Mouse (Mus musculus) lung, adult 2 months (tissue): ENCODE results near the gene Hltf. TPM values are rescaled to one million over a fixed set of nuclear protein-coding genes. Genes with fewer than 3 reads are reported as not detected.
"Not testable (repeated sequence)": the region's sequence is repeated elsewhere in the genome, so short reads cannot be mapped to it uniquely, and the experiment has no call there.

Experiments
- DNase-seq: peaks from one replicate; pipeline ENCODE4 v3.0.0; 2022
- H3K4me1 ChIP-seq: fragments of 200-500 bp; 2 replicates; pipeline ENCODE4 v1.6.1; 2011; ENCODE audit warnings: low read length; ENCODE audit not compliant: control insufficient read depth, insufficient read depth
- H3K4me3 ChIP-seq: fragments of 200-500 bp; replicated peaks from 2 replicates; pipeline ENCODE3; 2011; ENCODE audit warnings: low read depth, mild to moderate bottlenecking, control low read depth, low read length; ENCODE audit errors: extremely low read depth
- CTCF ChIP-seq: fragments of 200-500 bp; IDR thresholded peaks from 2 replicates; pipeline ENCODE4 v1.5.1; 2011; ENCODE audit warnings: mild to moderate bottlenecking, low read length, control low read depth; ENCODE audit not compliant: insufficient read depth
- POLR2A ChIP-seq: fragments of 200-500 bp; IDR thresholded peaks from 2 replicates; pipeline ENCODE4 v1.6.1; 2011; ENCODE audit warnings: low read depth, mild to moderate bottlenecking, control low read depth, low read length, borderline replicate concordance; ENCODE audit errors: extremely low read depth
- WGBS: fragments of 180-500 bp; shearing (Covaris S2); methylation state at CpG from one replicate; pipeline ENCODE4 v1.1.7; 2018; 5-methylcytosine and 5-hydroxymethylcytosine counted together
- polyA plus RNA-seq: library from polyadenylated mRNA; depleted of rRNA; stranded (reverse); fragments of >200 nt; gene quantifications from 2 replicates; pipeline ENCODE4 v1.2.3, GENCODE M21; 2012; rRNA removed

Gene Hltf
- 3.0 and 4.8 TPM in 2 replicates for polyA plus RNA-seq

- TF ChIP-seq CTCF (no peak), POLR2A (peak; percentile 73; the same call in 1 of the 2 replicates)
- H3K4me1 ChIP-seq: 0 out of 2 replicates have a peak, but pooled peaks cover 2% of the 10 kb centered on the region
- under 1% methylated on average over 51 of the region's 54 CpGs for WGBS
- H3K4me3 ChIP-seq: peak within 1 kb of the TSS; percentile 84
- peak; percentile 97 for DNase-seq
These were observed at the start of gene Hltf for GRCm38 (mm10) chr3:20057306-20058196. Gene Hltf, plus strand, starts transcription at chr3:20057811.

- WGBS: 92% methylated on average over 9 of the region's 9 CpGs
- DNase-seq: no peak
- no peaks in the 10 kb centered on the region for H3K4me1 ChIP-seq
- no peak for TF ChIP-seq POLR2A
- no peak for TF ChIP-seq CTCF
- no peak overlapping the region for H3K4me3 ChIP-seq
These were observed 47.1 kb upstream of the Hltf start for GRCm38 (mm10) chr3:20010464-20010863.

- DNase-seq, H3K4me1 ChIP-seq, H3K4me3 ChIP-seq: not testable (repeated sequence)
- 86% methylated on average over 7 of the region's 7 CpGs for WGBS
These were observed 46.7 kb upstream of the Hltf start for GRCm38 (mm10) chr3:20010905-20011304.

- no peak for DNase-seq
These were observed 43.2 kb upstream of the Hltf start for GRCm38 (mm10) chr3:20014454-20014853.

DNA sequence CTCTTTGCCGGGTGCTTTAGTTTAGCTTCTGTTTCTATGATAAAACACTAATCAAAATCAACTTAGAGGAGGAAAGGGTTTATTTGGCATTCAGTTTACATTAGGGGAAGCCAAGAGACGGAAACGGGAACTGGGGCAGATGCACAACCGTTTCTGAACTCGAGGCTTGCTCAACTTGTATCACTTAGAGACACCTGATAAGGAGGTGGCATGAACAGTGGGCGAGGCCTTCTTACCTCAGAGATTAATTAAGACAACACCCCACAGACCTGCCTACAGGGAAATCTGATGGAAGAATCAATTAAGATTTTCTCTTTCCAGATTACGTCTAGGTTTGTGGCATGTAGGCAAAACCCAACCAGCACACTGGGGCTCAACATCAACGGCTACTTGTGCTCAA is 39.5 kb upstream of the Hltf start:
- H3K4me1 ChIP-seq: no peaks in the 10 kb centered on the region
- no peak overlapping the region for H3K4me3 ChIP-seq
- TF ChIP-seq CTCF (no peak), POLR2A (no peak)
- WGBS: 69% methylated on average over 8 of the region's 8 CpGs
- DNase-seq: no peak

More at GRCm38 (mm10) chr3:20014454-20014853, 43.2 kb upstream of the Hltf start:
- Histone ChIP-seq H3K4me1 (no peaks in the 10 kb centered on the region), H3K4me3 (no peak overlapping the region)
- 94% methylated on average over 2 of the region's 2 CpGs for WGBS
- TF ChIP-seq POLR2A: no peak
- TF ChIP-seq CTCF: no peak

GRCm38 (mm10) chr3:20023832-20024231 is 33.8 kb upstream of the Hltf start:
- WGBS: 56% methylated on average over 1 of the region's 1 CpGs
- Histone ChIP-seq H3K4me3 (no peak overlapping the region), H3K4me1 (no peaks in the 10 kb centered on the region)
- DNase-seq: no peak
- TF ChIP-seq CTCF (no peak), POLR2A (no peak)

GRCm38 (mm10) chr3:20026481-20026880 is 31.1 kb upstream of the Hltf start:
- no peak overlapping the region for H3K4me3 ChIP-seq
- no peaks in the 10 kb centered on the region for H3K4me1 ChIP-seq
- no peak for DNase-seq
- no peak for TF ChIP-seq CTCF
- no peak for TF ChIP-seq POLR2A

- Histone ChIP-seq H3K4me1 (no peaks in the 10 kb centered on the region), H3K4me3 (no peak overlapping the region)
- TF ChIP-seq CTCF: no peak
- TF ChIP-seq POLR2A: no peak
- DNase-seq: no peak
- WGBS: 80% methylated on average over 8 of the region's 8 CpGs
These were observed 30.5 kb upstream of the Hltf start for GRCm38 (mm10) chr3:20026996-20027689.

GRCm38 (mm10) chr3:20027788-20028187 is 29.8 kb upstream of the Hltf start:
- TF ChIP-seq POLR2A (no peak), CTCF (no peak)
- no peak for DNase-seq
- WGBS: 88% methylated on average over 5 of the region's 5 CpGs
- H3K4me3 ChIP-seq: no peak overlapping the region
- H3K4me1 ChIP-seq: no peaks in the 10 kb centered on the region

GRCm38 (mm10) chr3:20028640-20029039 is 29.0 kb upstream of the Hltf start:
- no peak overlapping the region for H3K4me3 ChIP-seq
- no peak for DNase-seq
- TF ChIP-seq CTCF (no peak), POLR2A (no peak)
- H3K4me1 ChIP-seq: peaks cover 2% of the 10 kb centered on the region; the same call in 1 of the 2 replicates
- 84% methylated on average over 3 of the region's 3 CpGs for WGBS
